Mouse (Mus musculus) MEL (cell line): ENCODE data around the gene Il18rap.

Experiments used
- ETS1 ChIP-seq: IDR thresholded peaks from 2 replicates; pipeline ENCODE4 v1.6.1; 2012; ENCODE audit warnings: low read depth, mild to moderate bottlenecking, inconsistent platforms, low read length, improper control_type of control experiment, moderate library complexity
- MAFK ChIP-seq: IDR thresholded peaks from 2 replicates; pipeline ENCODE4 v1.6.1; 2011; ENCODE audit warnings: low read depth, mild to moderate bottlenecking, low read length, improper control_type of control experiment, borderline replicate concordance

DNA sequence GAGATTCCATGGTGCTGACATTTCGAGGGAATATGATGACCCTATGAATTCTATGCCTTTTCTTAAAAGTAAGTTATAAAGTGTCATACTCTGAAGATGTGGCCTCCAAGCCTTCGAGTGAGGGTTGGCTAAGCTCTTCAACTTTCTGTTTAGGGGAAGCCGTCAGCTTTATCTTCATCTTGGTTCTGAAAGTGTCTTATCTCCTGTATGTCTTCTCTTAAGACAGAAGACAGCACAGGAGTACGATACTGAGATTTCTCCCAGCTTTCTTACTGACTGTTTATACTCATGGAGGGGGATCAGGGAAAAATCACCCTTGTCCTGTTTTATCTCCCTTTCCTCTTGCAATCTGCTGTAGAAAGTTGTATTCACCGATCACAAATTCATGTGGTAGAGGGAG, 40.8 kb upstream of the Il18rap start:
- TF ChIP-seq ETS1 (no peak), MAFK (no peak)
